Mouse (Mus musculus) liver, embryonic 13.5 days (tissue): ENCODE data around the gene Il18bp. TPM values are rescaled to one million over a fixed set of nuclear protein-coding genes. Genes with fewer than 3 reads are reported as not detected.
"Not testable (repeated sequence)": the region's sequence is repeated elsewhere in the genome, so short reads cannot be mapped to it uniquely, and the experiment has no call there.

Source experiments
- ATAC-seq: fragments of 200-750 bp; cut with Nextera tagmentation; 2 replicates; pipeline ENCODE4 v1.8.0; 2017; ENCODE audit warnings: low read depth, mild to moderate bottlenecking, moderate number of reproducible peaks, moderate library complexity
- DNase-seq: peaks from one replicate; pipeline ENCODE4 v3.0.0; 2022
- H3K27ac ChIP-seq: fragments of 300-500 bp; sonication (generic); 2 replicates; pipeline ENCODE4 v1.5.1; 2015; ENCODE audit warnings: moderate library complexity, mild to moderate bottlenecking, inconsistent platforms
- H3K27me3 ChIP-seq: fragments of 300-500 bp; sonication (generic); 2 replicates; pipeline ENCODE4 v1.6.1; 2015; ENCODE audit warnings: mild to moderate bottlenecking, inconsistent platforms
- H3K36me3 ChIP-seq: fragments of 300-500 bp; sonication (generic); 2 replicates; pipeline ENCODE4 v1.6.1; 2015; ENCODE audit warnings: mild to moderate bottlenecking, inconsistent platforms
- H3K4me1 ChIP-seq: fragments of 300-500 bp; sonication (generic); replicated peaks from 2 replicates; pipeline ENCODE4 v1.6.1; 2015; ENCODE audit warnings: inconsistent platforms
- H3K4me2 ChIP-seq: fragments of 300-500 bp; sonication (generic); 2 replicates; pipeline ENCODE4 v1.6.1; 2015; ENCODE audit warnings: inconsistent platforms, mild to moderate bottlenecking, moderate library complexity
- H3K4me3 ChIP-seq: fragments of 300-500 bp; sonication (generic); replicated peaks from 2 replicates; pipeline ENCODE4 v1.5.1; 2015; ENCODE audit warnings: mild to moderate bottlenecking, inconsistent platforms
- H3K9ac ChIP-seq: fragments of 300-500 bp; sonication (generic); 2 replicates; pipeline ENCODE4 v1.6.1; 2015; ENCODE audit warnings: mild to moderate bottlenecking, inconsistent platforms
- H3K9me3 ChIP-seq: fragments of 300-500 bp; sonication (generic); replicated peaks from 2 replicates; pipeline ENCODE4 v1.6.1; 2016; ENCODE audit warnings: inconsistent platforms
- WGBS: fragments of 180-500 bp; shearing (Covaris S2); methylation state at CpG from one replicate; pipeline ENCODE4 v1.1.7; 2015; ENCODE audit not compliant: insufficient replicate concordance; 5-methylcytosine and 5-hydroxymethylcytosine counted together
- polyA plus RNA-seq: library from polyadenylated mRNA; unstranded; fragments of >200 nt; fragmentation: Nextera tagmentation; extraction: Ambion mirVana; gene quantifications from 2 replicates; pipeline ENCODE4 v1.2.1, GENCODE M21; 2015

Gene Il18bp
- polyA plus RNA-seq, 1 experiment from 2014 or later, result 11.1 TPM

DNA sequence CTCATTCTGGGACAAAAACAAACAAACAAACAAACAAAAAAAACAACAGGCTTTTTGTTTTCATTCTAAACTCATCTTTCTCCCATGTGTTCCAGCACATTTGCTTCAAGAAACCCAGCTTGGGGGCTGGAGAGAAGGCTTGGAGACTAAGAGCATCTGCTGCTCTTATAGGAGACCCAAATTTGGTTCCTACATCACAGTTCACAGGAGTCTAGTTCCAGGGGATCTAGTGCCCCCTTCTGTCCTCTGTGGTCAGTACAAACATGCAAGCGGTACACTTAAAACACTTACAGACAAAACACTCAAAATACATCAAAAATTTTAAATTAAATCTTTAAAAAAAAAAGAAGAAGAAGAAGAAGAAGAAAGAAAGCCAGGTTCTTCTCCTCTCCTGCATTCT lies 16.4 kb upstream of the Il18bp start:
- WGBS, result 86% methylated on average over 1 of the region's 1 CpGs
- no peak for ATAC-seq
- Histone ChIP-seq H3K27me3 (no peaks in the 10 kb centered on the region), H3K36me3 (peaks cover 71% of the 10 kb centered on the region), H3K27ac (no peak overlapping the region), H3K9me3 (no peaks in the 10 kb centered on the region), H3K4me2 (no peak overlapping the region), H3K4me1 (no peaks in the 10 kb centered on the region), H3K9ac (no peak overlapping the region), H3K4me3 (no peak overlapping the region)
- no peak for DNase-seq

DNA sequence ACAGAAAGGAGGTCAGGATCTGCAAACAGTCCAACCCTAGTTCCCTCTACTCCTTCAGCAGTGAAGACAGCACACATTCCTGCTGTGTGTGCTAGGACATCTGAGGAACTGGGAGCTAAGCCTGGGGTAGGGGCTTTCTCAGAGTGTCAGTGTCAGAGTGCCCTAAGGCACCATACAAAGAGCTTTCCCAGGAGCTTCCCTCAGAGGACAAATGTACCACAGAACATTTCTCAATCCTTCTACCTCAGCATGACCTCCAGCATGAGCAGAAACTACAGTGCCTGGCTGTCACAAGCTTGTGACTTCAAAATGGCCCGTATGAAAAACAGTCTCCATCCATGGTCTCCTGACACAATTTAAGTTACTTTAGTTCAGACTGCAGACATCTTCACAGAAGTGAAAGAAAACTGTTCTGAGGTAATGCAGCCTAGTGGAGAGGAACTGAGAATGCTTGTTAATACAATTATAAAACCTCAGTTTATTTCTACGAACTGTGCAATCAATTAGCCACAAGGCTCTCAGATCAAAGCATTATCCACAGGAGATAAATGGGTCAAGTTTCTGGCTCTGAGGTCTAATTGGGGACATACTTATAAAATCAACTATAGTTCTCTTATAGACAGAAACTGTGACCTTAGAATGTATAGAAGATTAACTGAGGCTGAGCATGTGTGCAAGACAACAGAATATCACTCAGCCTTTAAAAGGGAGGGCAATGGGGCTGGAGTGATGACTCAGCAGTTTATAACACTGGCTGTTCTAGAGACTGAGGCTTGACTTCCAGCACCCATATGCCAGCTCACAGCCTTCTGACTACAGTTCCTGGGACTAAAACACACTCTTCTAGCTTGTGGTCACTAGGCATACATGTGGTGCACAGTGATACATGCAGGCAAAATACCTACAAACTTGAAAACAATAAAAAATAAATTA lies 7.0 kb upstream of the Il18bp start:
- H3K27ac ChIP-seq, result peak overlapping the region; percentile 45; the same call in 1 of the 2 replicates
- H3K4me1 ChIP-seq, result peaks cover 8% of the 10 kb centered on the region; the same call in 1 of the 2 replicates
- WGBS, result 85% methylated on average over 2 of the region's 2 CpGs
- DNase-seq (no peak), ATAC-seq (no peak)
- H3K4me2 ChIP-seq, result no peak overlapping the region
- no peaks in the 10 kb centered on the region for H3K9me3 ChIP-seq
- no peak overlapping the region for H3K4me3 ChIP-seq
- H3K27me3 ChIP-seq, result no peaks in the 10 kb centered on the region
- H3K9ac ChIP-seq, result no peak overlapping the region
- H3K36me3 ChIP-seq, result peaks cover 56% of the 10 kb centered on the region

GRCm38 (mm10) chr7:102023821-102024220 lies 5.3 kb upstream of the Il18bp start:
- Histone ChIP-seq H3K9ac (no peak overlapping the region), H3K4me1 (peaks cover 10% of the 10 kb centered on the region; the same call in 1 of the 2 replicates), H3K9me3 (no peaks in the 10 kb centered on the region), H3K27me3 (no peaks in the 10 kb centered on the region), H3K4me3 (no peak overlapping the region), H3K36me3 (peaks cover 65% of the 10 kb centered on the region), H3K27ac (no peak overlapping the region), H3K4me2 (no peak overlapping the region)
- no peak for DNase-seq
- ATAC-seq, result no peak
- WGBS, result 87% methylated on average over 9 of the region's 9 CpGs

- not testable (repeated sequence) for H3K27me3 ChIP-seq, ATAC-seq, DNase-seq, H3K4me3 ChIP-seq, H3K9ac ChIP-seq, H3K9me3 ChIP-seq, H3K27ac ChIP-seq, H3K4me2 ChIP-seq
- 86% methylated on average over 2 of the region's 2 CpGs for WGBS
- peaks cover 81% of the 10 kb centered on the region for H3K36me3 ChIP-seq
- peaks cover 16% of the 10 kb centered on the region for H3K4me1 ChIP-seq
Observed at GRCm38 (mm10) chr7:102020934-102021333, 2.4 kb upstream of the Il18bp start.

DNA sequence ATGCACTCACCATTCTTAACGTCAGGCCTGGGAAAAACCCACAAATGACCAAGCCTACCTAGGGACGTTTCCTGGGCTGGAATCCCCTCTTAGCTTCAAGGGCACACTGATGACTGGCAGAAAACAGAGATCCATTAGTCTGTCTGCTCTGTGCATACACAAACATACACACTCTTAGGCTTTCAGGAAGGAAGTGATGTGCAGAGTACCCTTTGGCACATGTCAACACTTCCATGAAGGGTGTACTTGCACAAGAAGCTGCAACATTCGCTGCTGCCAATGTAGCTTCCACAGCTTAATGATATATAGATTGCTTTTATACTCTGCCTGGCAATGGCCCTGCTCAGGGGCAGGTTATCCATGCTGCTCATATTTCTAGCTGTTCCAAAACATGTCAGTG lies 872 bp upstream of the Il18bp start:
- WGBS, result 62% methylated on average over 3 of the region's 3 CpGs
- H3K9ac ChIP-seq, result no peak overlapping the region
- no peaks in the 10 kb centered on the region for H3K9me3 ChIP-seq
- H3K36me3 ChIP-seq, result peaks cover 89% of the 10 kb centered on the region
- H3K4me3 ChIP-seq, result no peak overlapping the region
- no peak for DNase-seq
- H3K27ac ChIP-seq, result no peak overlapping the region
- no peaks in the 10 kb centered on the region for H3K27me3 ChIP-seq
- H3K4me2 ChIP-seq, result no peak overlapping the region
- H3K4me1 ChIP-seq, result peaks cover 10% of the 10 kb centered on the region
- no peak for ATAC-seq

DNA sequence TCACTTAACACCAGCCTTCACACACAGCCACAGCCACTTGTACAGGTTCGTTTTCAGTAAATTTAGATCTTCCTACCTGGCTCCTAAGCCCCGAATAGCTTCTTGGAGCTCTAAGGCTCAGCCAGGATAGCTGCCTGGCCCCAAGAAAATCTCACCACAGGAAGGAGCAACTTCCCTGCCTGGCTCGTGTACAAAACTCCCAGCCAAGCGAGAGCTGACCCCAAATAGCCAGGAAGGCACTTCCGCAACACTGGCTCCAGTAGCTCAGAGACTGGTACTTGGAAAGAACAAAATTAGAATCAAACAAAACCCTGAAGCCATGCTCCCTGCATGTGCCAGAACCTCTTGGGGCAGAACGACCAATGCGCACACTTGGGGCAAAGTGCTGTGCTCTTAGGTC lies 456 bp downstream of the Il18bp start:
- Histone ChIP-seq H3K4me3 (no peak overlapping the region), H3K27ac (peak overlapping the region; percentile 34; the same call in 1 of the 2 replicates), H3K9me3 (no peaks in the 10 kb centered on the region), H3K4me1 (peaks cover 10% of the 10 kb centered on the region), H3K27me3 (no peaks in the 10 kb centered on the region), H3K4me2 (no peak overlapping the region), H3K9ac (no peak overlapping the region), H3K36me3 (peaks cover 92% of the 10 kb centered on the region)
- DNase-seq (no peak), ATAC-seq (no peak)
- WGBS, result 77% methylated on average over 7 of the region's 7 CpGs

- DNase-seq (no peak), ATAC-seq (no peak)
- Histone ChIP-seq H3K9me3 (no peaks in the 10 kb centered on the region), H3K4me1 (peaks cover 10% of the 10 kb centered on the region), H3K27me3 (no peaks in the 10 kb centered on the region), H3K4me2 (peak overlapping the region; percentile 21; the same call in 1 of the 2 replicates), H3K36me3 (peaks cover 92% of the 10 kb centered on the region), H3K9ac (peak overlapping the region; percentile 39), H3K4me3 (0 out of 2 replicates have a peak overlapping the region, but pooled peaks have one; percentile 6), H3K27ac (no peak overlapping the region; the same call in 1 of the 2 replicates)
- WGBS, result 76% methylated on average over 5 of the region's 5 CpGs
Observed at GRCm38 (mm10) chr7:102017452-102017851, 1.0 kb downstream of the Il18bp start.

DNA sequence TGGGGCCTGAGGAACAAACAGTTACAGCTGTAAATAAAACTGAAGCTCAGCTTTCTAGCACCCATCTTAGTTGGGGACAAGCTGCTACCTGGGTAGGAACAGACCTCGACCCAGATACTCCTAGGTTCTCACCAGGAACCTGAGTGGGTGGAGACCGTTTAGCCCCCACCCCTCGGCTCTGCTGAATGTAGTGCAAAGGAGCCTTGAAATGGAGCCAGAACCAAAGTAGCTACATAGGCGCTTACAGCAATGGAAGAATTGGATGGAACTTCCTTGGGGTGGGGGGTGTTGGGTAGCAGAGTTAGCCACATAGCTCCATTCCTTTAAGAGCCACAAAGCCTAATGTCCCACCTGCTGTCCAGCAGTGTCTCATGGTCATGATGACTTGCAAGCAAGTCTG lies 1.6 kb downstream of the Il18bp start:
- H3K9me3 ChIP-seq, result no peaks in the 10 kb centered on the region
- no peak for DNase-seq
- ATAC-seq, result no peak
- H3K9ac ChIP-seq, result no peak overlapping the region
- 0 out of 2 replicates have a peak overlapping the region, but pooled peaks have one; percentile 6 for H3K4me3 ChIP-seq
- peaks cover 10% of the 10 kb centered on the region for H3K4me1 ChIP-seq
- H3K27me3 ChIP-seq, result no peaks in the 10 kb centered on the region
- H3K36me3 ChIP-seq, result peaks cover 92% of the 10 kb centered on the region
- peak overlapping the region; percentile 18; the same call in 1 of the 2 replicates for H3K27ac ChIP-seq
- peak overlapping the region; percentile 21; the same call in 1 of the 2 replicates for H3K4me2 ChIP-seq
- 75% methylated on average over 4 of the region's 4 CpGs for WGBS

- no peaks in the 10 kb centered on the region for H3K9me3 ChIP-seq
- H3K27ac ChIP-seq, result no peak overlapping the region
- 86% methylated on average over 2 of the region's 2 CpGs for WGBS
- ATAC-seq (no peak), DNase-seq (no peak)
- no peak overlapping the region for H3K9ac ChIP-seq
- H3K27me3 ChIP-seq, result no peaks in the 10 kb centered on the region
- peaks cover 98% of the 10 kb centered on the region for H3K36me3 ChIP-seq
- no peak overlapping the region for H3K4me3 ChIP-seq
- H3K4me2 ChIP-seq, result no peak overlapping the region
- peaks cover 15% of the 10 kb centered on the region for H3K4me1 ChIP-seq
Observed at GRCm38 (mm10) chr7:102014995-102015394, 3.5 kb downstream of the Il18bp start.

DNA sequence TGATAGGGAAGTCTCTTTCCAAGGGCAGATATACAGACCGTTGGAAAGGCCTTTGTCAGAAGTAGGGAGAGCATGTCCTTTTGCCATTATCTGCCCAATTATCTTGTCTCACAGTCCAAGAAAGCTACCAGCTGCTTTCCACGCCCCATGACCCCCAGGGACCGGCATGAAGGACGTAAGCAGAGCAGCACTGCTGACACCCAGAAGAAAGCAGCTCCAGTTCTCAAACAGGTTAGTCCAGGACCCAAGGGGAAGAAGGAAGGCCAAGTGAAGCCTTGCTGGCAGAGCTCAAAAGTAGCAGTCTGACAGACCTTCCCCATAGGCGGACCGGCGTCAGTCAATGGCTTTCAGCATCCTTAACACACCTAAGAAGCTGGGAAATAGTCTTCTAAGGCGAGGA lies 5.1 kb downstream of the Il18bp start:
- ATAC-seq (no peak), DNase-seq (no peak)
- H3K4me2 ChIP-seq, result no peak overlapping the region
- peaks cover 26% of the 10 kb centered on the region for H3K4me1 ChIP-seq
- H3K36me3 ChIP-seq, result peaks cover 99% of the 10 kb centered on the region
- WGBS, result 84% methylated on average over 8 of the region's 8 CpGs
- H3K9me3 ChIP-seq, result no peaks in the 10 kb centered on the region
- no peak overlapping the region for H3K27ac ChIP-seq
- no peak overlapping the region for H3K9ac ChIP-seq
- H3K27me3 ChIP-seq, result no peaks in the 10 kb centered on the region
- no peak overlapping the region for H3K4me3 ChIP-seq

GRCm38 (mm10) chr7:102011855-102012254 lies 6.6 kb downstream of the Il18bp start:
- DNase-seq (no peak), ATAC-seq (no peak)
- no peaks in the 10 kb centered on the region for H3K9me3 ChIP-seq
- peaks cover 25% of the 10 kb centered on the region for H3K4me1 ChIP-seq
- WGBS, result 91% methylated on average over 9 of the region's 9 CpGs
- H3K27ac ChIP-seq, result no peak overlapping the region
- no peak overlapping the region for H3K9ac ChIP-seq
- H3K4me3 ChIP-seq, result no peak overlapping the region
- no peak overlapping the region for H3K4me2 ChIP-seq
- peaks cover 100% of the 10 kb centered on the region for H3K36me3 ChIP-seq
- H3K27me3 ChIP-seq, result no peaks in the 10 kb centered on the region
